Mouse (Mus musculus): ENCODE results near the gene Skiv2l. TPM values are rescaled to one million over a fixed set of nuclear protein-coding genes. Genes with fewer than 3 reads are reported as not detected.
A peak's percentile ranks its signal among the peaks of the same experiment; 100 is the strongest.

The Skiv2l gene
- 64.9 and 65.8 TPM in 2 replicates for polyA plus RNA-seq (2016; fragmentation: Nextera tagmentation; extraction: Ambion mirVana)

- WGBS: under 1% methylated on average over 64 of the region's 65 CpGs
- peaks cover 20% of the 10 kb centered on the region for H3K4me1 ChIP-seq
- no peaks in the 10 kb centered on the region for H3K27me3 ChIP-seq
- peak within 1 kb of the TSS; percentile 71 for H3K4me3 ChIP-seq
- peak within 1 kb of the TSS; percentile 80 for H3K9ac ChIP-seq
- H3K9me3 ChIP-seq (replicated peaks): no peaks in the 10 kb centered on the region
- ATAC-seq (ENCODE audit: low FRiP score): peak; percentile 96
- peak within 1 kb of the TSS; percentile 94 for H3K4me2 ChIP-seq (replicated peaks)
- peaks cover 62% of the 10 kb centered on the region for H3K36me3 ChIP-seq
- no peak within 1 kb of the TSS; the same call in 1 of the 2 replicates for H3K27ac ChIP-seq
Measured at GRCm38 (mm10) chr17:34849722-34850516, at the start of gene Skiv2l, which contains the start of gene Nelfe. Gene Skiv2l (minus strand): TSS chr17:34850210. Gene Nelfe (plus strand): TSS chr17:34850391.

GRCm38 (mm10) chr17:34899053-34899889 lies 49.3 kb upstream of the Skiv2l start:
- Histone ChIP-seq H3K4me3 (peak overlapping the region; percentile 100), H3K4me1 (peaks cover 43% of the 10 kb centered on the region), H3K9me3 (replicated peaks) (no peaks in the 10 kb centered on the region), H3K27ac (peak overlapping the region; percentile 98), H3K27me3 (no peaks in the 10 kb centered on the region), H3K36me3 (peaks cover 32% of the 10 kb centered on the region), H3K4me2 (replicated peaks) (peak overlapping the region; percentile 98), H3K9ac (peak overlapping the region; percentile 100)
- peak; percentile 8; the same call in 1 of the 2 replicates for ATAC-seq (ENCODE audit: low FRiP score)
- under 1% methylated on average over 30 of the region's 45 CpGs for WGBS

DNA sequence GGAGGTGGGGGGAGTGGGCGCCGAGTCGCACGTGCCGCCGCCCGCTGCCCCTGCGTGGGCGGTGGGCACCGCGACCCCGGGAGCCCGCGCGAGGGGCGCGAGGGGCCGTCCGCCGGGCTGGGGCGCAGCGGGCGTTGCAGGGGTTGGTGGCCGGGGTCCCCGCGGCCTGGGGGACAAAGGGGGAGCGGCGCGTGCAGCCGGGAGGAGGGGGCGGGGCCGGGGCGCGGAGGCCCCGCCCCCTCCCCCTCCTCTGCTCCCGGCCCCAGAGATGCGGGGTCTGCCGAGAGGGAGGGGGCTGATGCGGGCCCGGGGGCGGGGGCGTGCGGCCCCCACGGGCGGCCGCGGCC lies 48.7 kb upstream of the Skiv2l start:
- ATAC-seq (ENCODE audit: low FRiP score): 0 out of 2 replicates have a peak, but pooled peaks have one; percentile 6
- Histone ChIP-seq H3K27me3 (no peaks in the 10 kb centered on the region), H3K27ac (peak overlapping the region; percentile 98), H3K4me1 (peaks cover 44% of the 10 kb centered on the region), H3K9ac (peak overlapping the region; percentile 100), H3K4me3 (peak overlapping the region; percentile 100), H3K9me3 (replicated peaks) (no peaks in the 10 kb centered on the region), H3K36me3 (peaks cover 27% of the 10 kb centered on the region), H3K4me2 (replicated peaks) (peak overlapping the region; percentile 98)
- WGBS: 0% methylated on average over 8 of the region's 47 CpGs

DNA sequence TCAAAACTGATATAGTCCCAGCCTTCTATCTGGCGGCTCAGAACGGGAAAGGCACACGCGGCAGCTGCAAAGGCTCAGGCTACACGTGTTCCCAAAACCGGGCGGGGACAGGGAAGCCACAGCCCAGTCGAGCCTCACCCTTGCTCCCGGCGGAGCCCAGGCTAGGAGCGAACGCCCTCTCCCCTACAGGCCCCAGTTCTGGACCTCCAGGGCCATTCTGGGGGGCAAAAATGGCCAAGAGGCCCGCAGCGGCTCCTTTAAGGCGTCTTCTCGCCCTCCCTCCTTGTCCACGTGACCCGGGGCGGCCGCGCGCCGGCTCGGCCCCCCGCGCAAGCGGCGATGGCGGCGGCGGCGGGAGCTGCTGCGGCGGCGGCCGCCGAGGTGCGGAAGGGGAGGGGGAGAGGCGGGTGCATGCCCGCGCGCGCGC lies 48.2 kb upstream of the Skiv2l start, which contains the start of the genes C2 and Ehmt2:
Gene C2, minus strand, starts transcription at position 106 of the 427 bp plus-strand sequence.
Gene Ehmt2, plus strand, starts transcription at position 310 of the 427 bp plus-strand sequence.
- Histone ChIP-seq H3K4me3 (peak within 1 kb of the TSS; percentile 100), H3K27me3 (no peaks in the 10 kb centered on the region), H3K36me3 (peaks cover 21% of the 10 kb centered on the region), H3K9me3 (replicated peaks) (no peaks in the 10 kb centered on the region), H3K9ac (peak within 1 kb of the TSS; percentile 100), H3K4me1 (peaks cover 48% of the 10 kb centered on the region), H3K27ac (peak within 1 kb of the TSS; percentile 98), H3K4me2 (replicated peaks) (peak within 1 kb of the TSS; percentile 98)
- peak; percentile 15; the same call in 1 of the 2 replicates for ATAC-seq (ENCODE audit: low FRiP score)
- 0% methylated on average over 23 of the region's 44 CpGs for WGBS

GRCm38 (mm10) chr17:34897373-34898159 lies 47.6 kb upstream of the Skiv2l start:
- H3K4me2 ChIP-seq (replicated peaks): peak overlapping the region; percentile 98
- H3K4me1 ChIP-seq: peaks cover 48% of the 10 kb centered on the region
- H3K9ac ChIP-seq: peak overlapping the region; percentile 100
- peak overlapping the region; percentile 100 for H3K4me3 ChIP-seq
- peak overlapping the region; percentile 98 for H3K27ac ChIP-seq
- ATAC-seq (ENCODE audit: low FRiP score): no peak
- no peaks in the 10 kb centered on the region for H3K9me3 ChIP-seq (replicated peaks)
- H3K36me3 ChIP-seq: peaks cover 15% of the 10 kb centered on the region
- H3K27me3 ChIP-seq: no peaks in the 10 kb centered on the region
- 25% methylated on average over 10 of the region's 10 CpGs for WGBS

DNA sequence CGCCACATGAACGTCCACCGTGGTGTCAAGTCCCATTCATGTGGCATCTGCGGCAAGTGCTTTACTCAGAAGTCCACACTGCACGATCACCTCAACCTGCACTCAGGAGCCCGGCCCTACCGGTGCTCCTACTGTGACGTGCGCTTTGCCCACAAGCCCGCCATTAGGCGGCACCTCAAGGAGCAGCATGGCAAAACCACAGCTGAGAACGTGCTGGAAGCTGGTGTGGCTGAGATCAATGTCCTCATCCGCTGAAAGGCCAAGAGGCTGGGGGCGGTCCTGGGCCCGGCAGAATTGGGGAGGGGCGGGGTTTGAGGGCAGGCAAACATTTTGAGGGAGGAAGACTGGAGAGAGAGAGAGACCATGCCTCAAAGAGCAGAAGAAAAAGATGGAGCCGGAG lies 46.4 kb upstream of the Skiv2l start:
- H3K9me3 ChIP-seq (replicated peaks): no peaks in the 10 kb centered on the region
- no peaks in the 10 kb centered on the region for H3K27me3 ChIP-seq
- peak overlapping the region; percentile 19; the same call in 1 of the 2 replicates for H3K9ac ChIP-seq
- H3K36me3 ChIP-seq: peaks cover 7% of the 10 kb centered on the region
- H3K4me1 ChIP-seq: peaks cover 48% of the 10 kb centered on the region
- ATAC-seq (ENCODE audit: low FRiP score): no peak
- 88% methylated on average over 17 of the region's 17 CpGs for WGBS
- H3K4me3 ChIP-seq: peak overlapping the region; percentile 76
- no peak overlapping the region for H3K27ac ChIP-seq
- H3K4me2 ChIP-seq (replicated peaks): peak overlapping the region; percentile 98

DNA sequence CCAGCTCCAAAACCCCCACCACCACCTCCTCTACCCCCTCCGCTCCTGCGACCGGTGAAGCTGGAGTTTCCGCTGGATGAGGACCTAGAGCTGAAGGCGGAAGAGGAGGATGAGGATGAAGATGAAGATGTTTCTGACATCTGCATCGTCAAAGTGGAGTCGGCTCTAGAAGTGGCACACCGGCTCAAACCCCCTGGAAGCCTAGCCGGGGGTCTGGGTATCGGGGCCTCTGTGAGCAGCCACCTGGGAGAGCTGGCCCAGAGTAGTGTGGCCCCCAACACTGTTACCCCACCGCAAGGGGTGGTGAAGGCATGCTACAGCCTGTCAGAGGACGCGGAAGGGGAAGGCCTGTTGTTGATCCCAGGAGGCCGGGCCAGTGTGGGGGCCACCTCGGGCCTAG lies 45.7 kb upstream of the Skiv2l start:
- Histone ChIP-seq H3K27me3 (no peaks in the 10 kb centered on the region), H3K4me3 (peak overlapping the region; percentile 76), H3K36me3 (peaks cover 5% of the 10 kb centered on the region), H3K4me1 (peaks cover 48% of the 10 kb centered on the region), H3K9ac (peak overlapping the region; percentile 97), H3K27ac (peak overlapping the region; percentile 92), H3K4me2 (replicated peaks) (peak overlapping the region; percentile 98), H3K9me3 (replicated peaks) (no peaks in the 10 kb centered on the region)
- ATAC-seq (ENCODE audit: low FRiP score): no peak
- WGBS: 94% methylated on average over 15 of the region's 15 CpGs

DNA sequence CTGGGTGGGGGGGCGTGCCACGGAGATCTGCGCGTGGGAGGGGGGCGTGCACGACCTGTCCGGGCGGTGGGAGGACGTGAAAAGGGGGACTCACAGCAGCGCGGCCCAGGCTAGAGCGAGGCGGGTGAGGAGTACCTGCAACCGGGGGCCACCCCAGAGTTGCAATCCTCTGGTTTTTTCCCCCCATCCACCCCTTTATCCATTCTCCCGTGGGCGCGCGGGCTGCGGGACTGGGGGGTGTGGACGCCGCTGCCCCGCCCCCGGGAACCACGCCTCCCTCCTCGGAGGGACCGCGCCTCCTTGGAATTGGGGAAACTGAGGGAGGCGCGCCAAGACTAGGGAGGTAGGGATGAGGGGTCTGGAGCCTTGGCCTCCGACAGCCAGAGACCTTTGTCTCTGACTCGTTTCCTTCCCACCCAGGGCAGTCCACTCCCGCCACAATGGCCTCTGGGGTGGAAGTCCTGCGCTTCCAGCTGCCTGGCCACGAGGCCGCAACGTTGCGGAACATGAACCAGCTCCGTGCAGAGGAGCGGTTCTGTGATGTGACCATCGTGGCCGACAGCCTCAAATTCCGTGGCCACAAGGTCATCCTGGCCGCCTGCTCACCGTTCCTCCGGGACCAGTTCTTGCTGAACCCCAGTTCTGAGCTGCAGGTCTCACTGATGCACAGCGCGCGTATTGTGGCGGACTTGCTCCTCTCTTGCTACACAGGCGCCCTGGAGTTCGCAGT lies 45.0 kb upstream of the Skiv2l start:
- Histone ChIP-seq H3K27me3 (no peaks in the 10 kb centered on the region), H3K4me1 (peaks cover 41% of the 10 kb centered on the region)

DNA sequence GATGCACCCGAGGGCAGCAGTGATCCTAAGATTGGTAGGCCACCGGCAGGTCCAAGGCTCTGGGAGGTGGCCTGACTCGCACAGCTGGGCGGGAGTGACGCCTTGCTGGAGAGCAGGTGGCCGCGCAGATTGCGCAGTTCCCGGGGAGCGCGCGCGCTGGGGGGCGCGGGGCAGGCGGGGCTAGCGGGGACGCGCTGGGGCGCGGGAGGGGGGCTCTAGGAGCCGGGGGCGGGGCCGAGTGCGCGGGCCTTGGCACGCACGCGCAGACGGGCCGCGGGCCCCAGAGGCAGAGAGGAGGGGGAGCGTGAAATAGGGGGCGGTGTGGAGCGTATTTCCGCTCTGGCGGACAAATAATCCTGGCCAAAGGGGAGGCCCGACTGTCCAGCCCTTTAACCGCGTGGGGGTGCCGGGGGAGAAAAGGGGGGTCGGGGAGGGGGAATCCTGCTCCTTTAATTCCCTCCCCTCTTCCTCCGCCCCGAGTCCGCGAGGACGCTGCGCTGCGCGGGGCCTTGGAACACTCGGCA lies 44.1 kb upstream of the Skiv2l start:
- Histone ChIP-seq H3K4me1 (peaks cover 35% of the 10 kb centered on the region), H3K9ac (peak overlapping the region; percentile 97), H3K27ac (peak overlapping the region; percentile 92), H3K4me3 (peak overlapping the region; percentile 76), H3K9me3 (replicated peaks) (no peaks in the 10 kb centered on the region), H3K27me3 (no peaks in the 10 kb centered on the region), H3K36me3 (peaks cover 5% of the 10 kb centered on the region), H3K4me2 (replicated peaks) (peak overlapping the region; percentile 98)
- 0% methylated on average over 24 of the region's 51 CpGs for WGBS
- ATAC-seq (ENCODE audit: low FRiP score): peak; percentile 86

More for the DNA sequence above, 45.0 kb upstream of the Skiv2l start:
- Histone ChIP-seq H3K4me2 (replicated peaks) (peak overlapping the region; percentile 98), H3K36me3 (peaks cover 5% of the 10 kb centered on the region), H3K9ac (peak overlapping the region; percentile 97), H3K27ac (peak overlapping the region; percentile 92), H3K9me3 (replicated peaks) (no peaks in the 10 kb centered on the region), H3K4me3 (peak overlapping the region; percentile 76)
- ATAC-seq (ENCODE audit: low FRiP score): peak; percentile 29
- WGBS: 9% methylated on average over 46 of the region's 51 CpGs

GRCm38 (mm10) chr17:34893072-34893824 lies 43.2 kb upstream of the Skiv2l start:
- Histone ChIP-seq H3K9me3 (replicated peaks) (no peaks in the 10 kb centered on the region), H3K27me3 (no peaks in the 10 kb centered on the region), H3K27ac (peak overlapping the region; percentile 92), H3K4me3 (peak overlapping the region; percentile 76; the same call in 1 of the 2 replicates), H3K4me2 (replicated peaks) (peak overlapping the region; percentile 98), H3K36me3 (peaks cover 5% of the 10 kb centered on the region), H3K4me1 (peaks cover 35% of the 10 kb centered on the region), H3K9ac (peak overlapping the region; percentile 97)
- ATAC-seq (ENCODE audit: low FRiP score): no peak
- 76% methylated on average over 12 of the region's 12 CpGs for WGBS

All from hindbrain, embryonic 12.5 days (tissue).